Mouse (Mus musculus) v-Abl transformed pro-B cells (cell line): ENCODE measurements around the gene Zfp697.

Experiments used
- in situ Hi-C, 2 experiments: fragments of 400-800 bp; cut with MboI; formaldehyde crosslinking; loops; one replicate each; pipeline ENCODE4 v1.15.1; 2025; ENCODE audit not compliant: unreplicated experiment in 2 of 2

The Zfp697 gene

GRCm38 (mm10) chr3:98382246-98382939, at the start of gene Zfp697:
Gene Zfp697, plus strand, starts transcription at chr3:98382461.
- in situ Hi-C loops, result no loop called here

GRCm38 (mm10) chr3:98334010-98334409, 48.3 kb upstream of the Zfp697 start:
- in situ Hi-C loops, result loop anchor here in 1 of 2 experiments (10.0 kb wide), 1 partner anchor 569 kb away; no protein-coding TSS in a partner anchor

- in situ Hi-C loops, result loop anchor here in 1 of 2 experiments (10.0 kb wide), 1 partner anchor 571 kb away; no protein-coding TSS in a partner anchor
These were observed 46.9 kb upstream of the Zfp697 start for GRCm38 (mm10) chr3:98335331-98335730.

- in situ Hi-C loops, result loop anchor here in 1 of 2 experiments (10.0 kb wide), 1 partner anchor 571 kb away; no protein-coding TSS in a partner anchor
These were observed 46.4 kb upstream of the Zfp697 start for GRCm38 (mm10) chr3:98335886-98336285.

- in situ Hi-C loops, result loop anchor here in 1 of 2 experiments (10.0 kb wide), 1 partner anchor 572 kb away; no protein-coding TSS in a partner anchor
These were observed 45.3 kb upstream of the Zfp697 start for GRCm38 (mm10) chr3:98336661-98337654.

GRCm38 (mm10) chr3:98338584-98339041, 43.6 kb upstream of the Zfp697 start:
- in situ Hi-C loops, result loop anchor here in 1 of 2 experiments (10.0 kb wide), 1 partner anchor 574 kb away; no protein-coding TSS in a partner anchor

GRCm38 (mm10) chr3:98339097-98339705, 43.1 kb upstream of the Zfp697 start:
- in situ Hi-C loops, result loop anchor here in 1 of 2 experiments (10.0 kb wide), 1 partner anchor 574 kb away; no protein-coding TSS in a partner anchor

- in situ Hi-C loops, result loop anchor here in 1 of 2 experiments (10.0 kb wide), 2 partner anchors 575 to 1825 kb away; partner anchors contain the start of genes Gdap2 and Wdr3
These were observed 42.6 kb upstream of the Zfp697 start, which contains the start of gene Phgdh for GRCm38 (mm10) chr3:98339706-98340109. Gene Phgdh, minus strand, starts transcription at chr3:98339990.

- in situ Hi-C loops, result loop anchor here in 1 of 2 experiments (10.0 kb wide), 1 partner anchor 1824 kb away; the partner anchor contains the start of genes Gdap2 and Wdr3
These were observed 41.3 kb upstream of the Zfp697 start for GRCm38 (mm10) chr3:98340818-98341594.

GRCm38 (mm10) chr3:98343235-98343634, 39.0 kb upstream of the Zfp697 start:
- in situ Hi-C loops, result loop anchor here in 1 of 2 experiments (10.0 kb wide), 1 partner anchor 1822 kb away; the partner anchor contains the start of genes Gdap2 and Wdr3

- in situ Hi-C loops, result loop anchor here in 1 of 2 experiments (10.0 kb wide), 1 partner anchor 1817 kb away; the partner anchor contains the start of genes Gdap2 and Wdr3
These were observed 34.2 kb upstream of the Zfp697 start for GRCm38 (mm10) chr3:98348106-98348505.

- in situ Hi-C loops, result loop anchor here in 1 of 2 experiments (10.0 kb wide), 1 partner anchor 1816 kb away; the partner anchor contains the start of genes Gdap2 and Wdr3
These were observed 33.6 kb upstream of the Zfp697 start for GRCm38 (mm10) chr3:98348705-98349104.

GRCm38 (mm10) chr3:98353892-98354291, 28.4 kb upstream of the Zfp697 start:
- in situ Hi-C loops, result loop anchor here in 1 of 2 experiments (10.0 kb wide), 1 partner anchor 129 kb away; the partner anchor contains the start of gene Reg4

- in situ Hi-C loops, result loop anchor here in 1 of 2 experiments (10.0 kb wide), 1 partner anchor 131 kb away; the partner anchor contains the start of gene Reg4
These were observed 26.8 kb upstream of the Zfp697 start for GRCm38 (mm10) chr3:98355344-98356025.

GRCm38 (mm10) chr3:98356026-98356365, 26.3 kb upstream of the Zfp697 start:
- in situ Hi-C loops, result loop anchor here in 1 of 2 experiments (10.0 kb wide), 1 partner anchor 131 kb away; the partner anchor contains the start of gene Reg4

- in situ Hi-C loops, result loop anchor here in 1 of 2 experiments (10.0 kb wide), 1 partner anchor 132 kb away; the partner anchor contains the start of gene Reg4
These were observed 25.5 kb upstream of the Zfp697 start for GRCm38 (mm10) chr3:98356632-98357370.

GRCm38 (mm10) chr3:98362753-98363152, 19.5 kb upstream of the Zfp697 start:
- in situ Hi-C loops, result loop anchor here in 1 of 2 experiments (5.0 kb wide), 1 partner anchor 80 kb away; no protein-coding TSS in a partner anchor
